Mouse (Mus musculus) cortical plate, adult 2 months (tissue): ENCODE data around the gene Cdk5rap3.

Experiments
- CTCF ChIP-seq: fragments of 200-500 bp; IDR thresholded peaks from 2 replicates; pipeline ENCODE4 v1.5.1; 2011; ENCODE audit warnings: mild to moderate bottlenecking, control low read depth, low read length; ENCODE audit not compliant: insufficient read depth; ENCODE audit errors: extremely low read depth
- POLR2A ChIP-seq: fragments of 200-500 bp; IDR thresholded peaks from 2 replicates; pipeline ENCODE4 v1.6.1; 2011; ENCODE audit warnings: mild to moderate bottlenecking, low read length, control low read depth; ENCODE audit not compliant: insufficient read depth; ENCODE audit errors: extremely low read depth

- TF ChIP-seq POLR2A (no peak), CTCF (no peak)
Measured at GRCm38 (mm10) chr11:96893203-96893842, 23.0 kb downstream of the Cdk5rap3 start.
